Mouse (Mus musculus) cerebellum, adult 11-12 months (tissue): ENCODE data around the gene Ipo5.
A peak's percentile ranks its signal among the peaks of the same experiment; 100 is the strongest.

Experiments used
- DNase-seq: peaks from one replicate; pipeline ENCODE4 v3.0.0; 2022

Gene Ipo5

DNA sequence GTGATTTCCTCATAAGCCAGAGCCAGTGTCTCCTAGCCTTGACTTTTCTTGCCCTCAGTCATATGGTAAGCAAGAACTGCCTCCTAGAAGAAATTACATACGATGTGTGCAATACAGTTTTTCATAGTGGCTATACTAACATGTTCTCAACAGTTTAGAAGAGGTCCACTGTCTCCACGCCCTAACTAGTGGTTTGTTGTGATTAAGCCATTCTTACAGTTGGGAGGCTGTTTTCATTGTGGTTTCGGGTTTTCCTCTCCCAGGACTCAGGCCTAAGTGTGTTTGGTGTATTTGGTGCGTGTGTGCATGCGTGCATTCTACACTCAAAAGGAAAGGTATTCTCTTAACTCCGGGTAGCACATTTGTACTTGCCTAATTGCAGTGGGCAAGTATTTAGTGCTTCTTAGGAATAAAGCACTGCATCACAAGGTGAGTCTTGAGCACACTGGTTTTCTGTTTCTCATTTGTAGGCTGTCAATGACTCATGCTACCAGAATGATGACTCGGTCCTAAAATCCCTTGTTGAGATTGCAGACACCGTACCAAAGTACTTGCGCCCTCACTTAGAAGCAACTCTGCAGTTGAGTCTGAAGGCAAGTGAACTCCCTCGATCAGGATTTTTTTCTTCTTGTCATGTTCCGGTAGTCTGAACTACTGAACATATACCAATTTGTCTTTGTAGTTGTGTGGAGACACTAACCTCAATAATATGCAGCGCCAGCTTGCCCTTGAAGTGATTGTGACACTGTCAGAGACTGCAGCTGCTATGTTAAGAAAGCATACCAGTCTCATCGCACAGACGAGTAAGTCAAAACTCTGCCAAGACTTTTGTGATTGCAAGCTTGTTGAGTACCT, 14.9 kb downstream of the Ipo5 start:
- no peak for DNase-seq

DNA sequence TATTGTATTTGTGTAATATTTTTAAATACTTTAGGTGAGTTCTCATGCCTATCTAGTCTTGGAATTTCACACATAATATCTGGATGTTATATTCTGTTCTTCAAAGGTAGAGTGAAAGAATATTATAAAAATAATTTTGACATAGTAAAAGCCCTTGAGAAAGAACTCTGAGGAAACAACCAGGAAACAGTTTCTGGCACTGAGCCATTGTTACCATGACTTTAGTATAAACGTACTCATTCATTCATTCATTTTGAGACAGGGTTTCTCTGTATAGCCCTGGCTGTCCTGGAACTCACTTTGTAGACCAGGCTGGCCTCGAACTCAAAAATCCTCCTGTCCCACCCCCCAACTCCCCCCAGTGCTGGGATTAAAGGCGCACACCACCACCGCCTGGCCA, 20.2 kb downstream of the Ipo5 start:
- DNase-seq, result no peak

DNA sequence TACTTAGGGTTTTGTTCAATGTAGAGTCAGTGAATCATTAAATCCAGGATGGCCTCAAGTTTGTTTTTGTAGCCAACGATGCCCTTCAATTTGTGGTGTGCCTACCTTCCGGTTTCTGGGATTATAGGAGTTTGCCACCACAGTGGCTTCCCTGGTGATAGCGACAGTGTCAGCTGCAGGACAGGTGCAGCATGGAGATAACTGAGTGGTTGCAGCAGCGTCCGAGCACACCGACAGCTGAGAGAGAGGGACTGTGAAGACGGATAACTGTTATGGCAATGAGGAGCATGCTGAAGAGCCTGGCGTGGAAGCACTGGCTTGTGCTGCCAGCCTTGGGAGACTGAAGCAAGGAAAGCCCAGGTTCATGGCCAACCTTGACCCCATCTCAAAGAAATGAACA, 22.6 kb downstream of the Ipo5 start:
- no peak for DNase-seq

DNA sequence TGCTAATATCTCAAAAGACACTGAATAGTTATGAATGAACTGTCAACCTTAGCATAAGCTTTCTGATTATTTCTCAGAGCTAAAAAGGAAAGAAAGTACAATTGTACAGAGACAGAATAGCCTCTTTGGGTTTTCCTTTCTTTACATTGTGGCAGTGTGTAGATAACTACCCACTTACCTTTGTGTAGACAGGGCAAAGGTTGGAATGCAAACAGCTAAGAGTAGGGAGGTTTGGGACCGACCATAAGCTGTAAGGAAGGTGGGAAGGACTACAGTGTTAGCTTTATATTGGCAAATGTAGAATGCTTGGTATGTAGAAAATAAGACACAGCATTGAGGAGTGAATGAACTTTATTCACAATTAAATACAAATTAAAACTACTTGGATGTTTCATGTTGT, 26.1 kb downstream of the Ipo5 start:
- DNase-seq, result no peak

DNA sequence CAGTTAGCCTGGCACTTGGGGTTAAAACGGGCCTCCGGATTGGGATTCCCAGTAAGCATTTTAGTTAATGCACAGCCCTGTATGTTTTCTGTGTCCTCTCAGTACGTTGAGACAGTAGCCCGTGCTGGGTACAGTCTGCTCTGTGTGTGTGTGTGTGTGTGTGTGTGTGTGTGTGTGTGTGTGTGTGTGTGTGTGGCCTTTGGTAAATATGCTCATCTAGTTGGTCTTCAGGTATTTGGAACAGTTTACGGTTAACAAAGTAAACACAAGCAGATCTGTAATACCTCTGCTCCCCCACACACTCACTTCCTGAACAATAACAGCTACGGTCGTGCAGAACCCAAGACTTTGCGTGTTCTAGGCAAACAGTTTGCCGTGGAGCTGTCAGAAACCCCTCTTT, 31.8 kb downstream of the Ipo5 start:
- no peak for DNase-seq

DNA sequence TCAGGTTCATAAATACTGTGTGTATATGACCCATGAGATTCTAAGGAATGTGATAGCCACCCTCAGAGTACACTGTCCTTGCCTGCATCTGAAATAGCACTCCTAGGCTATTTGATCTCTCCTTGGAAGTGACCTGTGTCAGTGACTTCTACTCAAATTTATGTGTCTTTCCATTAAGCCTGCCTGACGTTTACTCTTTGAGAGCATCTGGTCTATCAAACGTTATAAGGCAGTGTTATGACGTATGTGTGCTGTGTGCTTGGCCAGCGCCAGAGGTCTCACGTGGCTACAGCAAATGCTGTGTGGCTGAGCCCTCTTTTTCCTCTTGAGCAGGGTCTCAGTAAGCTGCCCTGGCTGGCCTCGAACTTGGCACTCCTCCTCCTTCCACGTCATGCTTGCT, 34.1 kb downstream of the Ipo5 start:
- no peak for DNase-seq

DNA sequence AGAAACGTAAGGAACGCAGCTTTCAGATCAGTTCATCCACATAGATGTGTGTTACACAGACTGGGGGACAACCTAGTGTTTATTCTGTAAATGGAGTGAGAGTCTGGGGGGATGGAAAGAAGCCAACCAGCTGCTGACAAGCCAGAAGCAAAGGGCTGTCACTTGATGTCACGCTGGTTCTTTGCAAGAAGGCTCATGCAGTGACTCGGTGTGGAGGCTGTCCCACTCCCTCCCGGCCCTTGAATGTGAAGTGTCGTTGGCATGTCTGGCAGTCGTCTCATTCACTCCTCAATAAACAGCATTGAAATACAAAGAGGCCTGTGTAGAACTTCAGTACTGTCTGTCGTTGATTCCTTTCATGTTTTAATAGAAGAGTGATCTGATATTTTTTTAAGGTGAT, 36.1 kb downstream of the Ipo5 start:
- DNase-seq, result no peak

DNA sequence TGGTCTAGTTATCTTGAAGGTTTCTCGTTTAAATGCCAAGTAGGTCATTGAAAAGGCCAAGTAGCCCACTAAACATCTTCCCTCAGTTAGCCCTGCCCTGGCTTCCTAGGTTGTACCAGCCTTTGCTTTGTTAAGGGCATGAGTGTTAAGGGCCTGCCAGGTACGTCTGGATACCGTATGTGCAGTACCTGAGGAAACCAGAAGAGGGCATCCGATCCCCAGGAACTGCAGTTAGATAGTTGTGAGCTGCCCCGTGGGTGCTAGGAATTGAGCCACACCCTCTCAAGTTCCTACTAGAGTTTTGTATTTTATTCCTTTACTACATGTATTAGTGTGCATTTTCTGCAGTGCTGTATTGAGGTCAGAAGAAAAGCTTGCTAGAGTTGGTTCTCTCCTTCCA, 38.0 kb downstream of the Ipo5 start:
- DNase-seq, result no peak

DNA sequence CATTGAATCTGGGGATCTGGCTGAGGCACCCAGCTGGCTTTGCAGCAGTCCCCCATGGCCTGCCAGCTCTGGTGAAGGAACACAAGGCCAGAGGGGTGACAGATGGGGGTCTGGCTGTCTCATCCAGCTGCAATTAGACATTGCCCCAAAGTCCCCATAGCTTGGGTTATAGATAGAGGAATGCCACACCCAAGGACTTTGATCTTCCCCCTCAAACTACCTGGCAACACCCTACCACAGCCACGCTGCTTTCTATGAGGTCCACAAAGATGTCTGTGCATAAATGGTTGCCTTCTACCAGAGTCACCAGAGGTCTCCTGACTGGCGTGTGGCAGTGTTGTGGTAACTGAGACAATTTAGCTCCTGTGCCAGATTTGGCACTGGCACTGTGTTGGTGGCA, 39.0 kb downstream of the Ipo5 start:
- no peak for DNase-seq

DNA sequence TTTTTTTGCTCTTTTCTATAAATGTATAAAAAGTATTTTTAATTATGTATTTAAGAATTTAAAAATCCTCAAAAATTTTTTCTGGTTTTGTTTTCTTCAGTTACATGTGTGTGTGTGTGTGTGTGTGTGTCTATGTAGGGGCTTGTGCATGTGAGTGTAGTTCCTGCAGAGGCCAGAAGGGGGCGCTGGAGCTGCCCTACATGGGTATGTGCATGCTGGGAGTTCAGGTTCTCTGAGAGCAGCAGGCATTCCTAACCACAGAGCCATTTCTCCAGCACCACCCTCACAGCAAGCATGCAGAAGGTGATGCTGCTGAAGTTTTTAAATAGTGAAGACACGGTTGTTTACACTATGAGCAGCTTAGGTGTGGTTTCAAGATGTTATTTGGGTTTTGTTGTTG, 41.4 kb downstream of the Ipo5 start:
- DNase-seq, result no peak

DNA sequence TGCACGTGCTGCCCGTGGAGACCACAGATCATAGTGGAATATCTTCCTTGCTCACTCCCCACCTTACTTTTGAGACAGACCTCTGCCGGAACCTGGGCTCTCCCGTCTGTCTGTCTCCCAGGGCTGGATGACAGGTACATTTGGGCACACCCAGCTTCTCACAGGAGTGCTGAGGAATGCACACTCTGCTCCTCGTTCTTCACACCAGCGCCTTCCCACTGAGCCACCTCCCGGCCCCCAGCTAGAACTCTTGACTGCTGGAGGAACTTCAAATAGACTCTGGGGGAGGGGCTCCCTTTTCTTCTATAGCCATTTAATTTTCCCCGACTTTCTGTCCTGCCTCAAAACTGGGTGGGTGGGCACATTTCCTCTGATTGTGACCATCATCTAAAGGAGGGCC, 49.5 kb downstream of the Ipo5 start:
- DNase-seq, result no peak

DNA sequence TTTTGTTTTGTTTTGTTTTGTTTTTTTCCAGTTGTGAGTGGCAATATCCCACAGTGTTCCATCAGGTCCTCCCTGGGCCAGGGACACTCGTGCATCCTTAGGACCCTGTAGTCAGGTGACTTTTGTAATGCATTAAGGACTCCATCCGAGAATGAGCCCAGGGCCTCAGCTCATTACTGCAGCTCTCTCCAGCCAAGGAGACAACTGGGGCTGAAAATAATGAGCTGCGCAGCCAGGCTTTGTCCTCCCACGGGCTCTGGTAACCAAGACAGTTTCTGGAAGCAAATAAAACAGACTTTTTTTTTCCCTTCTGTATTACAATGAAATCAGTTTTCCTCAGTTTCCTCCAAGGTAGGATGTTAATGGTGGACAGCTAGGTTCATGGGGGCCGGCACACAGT, 50.0 kb downstream of the Ipo5 start:
- DNase-seq, result no peak

DNA sequence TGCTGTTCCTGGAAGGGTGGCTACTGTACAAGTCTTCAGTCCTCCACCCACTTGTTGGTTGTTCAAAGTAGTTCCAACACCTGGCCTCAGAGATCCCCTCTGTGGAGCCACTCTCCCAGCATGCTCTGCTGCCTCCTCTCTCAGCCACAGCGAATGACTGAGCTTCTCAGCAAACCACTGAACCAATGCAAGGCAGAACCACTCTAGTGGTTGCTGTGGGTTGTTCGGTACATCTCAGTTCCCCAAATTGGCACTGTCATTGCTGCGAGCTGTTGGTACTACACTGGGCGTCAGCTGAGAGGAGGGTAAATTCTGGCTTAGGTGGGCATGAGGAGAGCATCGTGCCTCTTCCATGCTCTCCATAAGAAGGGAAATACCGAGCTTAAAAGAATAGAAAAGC, 56.0 kb downstream of the Ipo5 start:
- DNase-seq, result no peak

DNA sequence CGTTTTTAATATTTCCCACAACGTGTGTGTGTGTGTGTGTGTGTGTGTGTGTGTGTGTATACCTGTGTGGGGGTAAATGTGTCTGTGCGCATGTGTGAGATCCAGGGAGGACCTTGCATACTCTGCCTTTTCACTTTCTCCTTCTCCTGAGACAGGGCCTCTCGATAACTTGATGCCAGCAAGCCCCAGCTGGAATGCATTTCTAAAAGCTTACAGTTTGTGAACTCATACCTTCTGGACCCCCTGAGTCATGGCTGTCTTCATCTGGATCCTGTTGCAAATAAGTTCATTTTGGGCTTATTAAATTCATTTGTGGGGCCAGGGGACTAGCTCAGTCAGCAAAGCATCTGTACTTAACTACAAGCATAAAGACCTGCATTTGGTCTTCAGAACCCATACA, 57.7 kb downstream of the Ipo5 start:
- no peak for DNase-seq

DNA sequence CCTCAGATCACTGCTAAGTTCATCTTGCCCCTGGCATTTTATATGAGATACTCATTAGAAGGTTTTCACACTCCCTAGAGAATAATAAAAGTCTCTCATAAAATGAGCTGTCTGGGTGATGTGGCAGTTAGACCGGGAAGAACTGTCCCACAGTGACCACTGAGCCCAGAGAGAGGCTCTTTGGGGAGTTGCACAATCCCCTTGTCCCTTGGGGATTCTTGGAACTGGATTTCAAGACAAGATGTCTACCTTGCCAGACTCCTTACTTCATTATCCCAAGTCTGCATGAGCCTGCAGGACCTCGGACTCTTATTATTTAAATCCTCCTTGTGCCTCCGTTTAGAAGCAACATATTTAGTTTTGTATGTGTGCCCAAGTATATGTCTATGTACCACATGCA, 58.6 kb downstream of the Ipo5 start:
- no peak for DNase-seq

DNA sequence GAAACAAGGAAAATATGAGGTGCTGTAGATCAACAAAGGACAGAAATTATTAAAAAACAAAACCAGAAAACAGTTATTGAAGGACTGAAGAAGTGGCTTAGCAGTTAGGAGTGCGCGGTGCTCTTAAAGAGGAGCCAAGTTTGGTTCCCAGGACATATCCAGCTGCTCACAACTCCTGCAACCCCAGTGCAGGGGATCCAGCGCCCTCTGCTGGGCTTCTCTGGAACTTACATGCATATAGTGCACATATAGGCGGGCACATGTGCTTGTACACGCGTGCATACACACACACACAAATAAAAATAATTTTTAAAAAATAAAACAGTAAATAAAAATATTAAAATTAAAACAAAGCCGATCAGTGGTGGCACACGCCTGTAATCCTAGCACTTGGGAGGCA, 59.6 kb downstream of the Ipo5 start:
- DNase-seq, result no peak

DNA sequence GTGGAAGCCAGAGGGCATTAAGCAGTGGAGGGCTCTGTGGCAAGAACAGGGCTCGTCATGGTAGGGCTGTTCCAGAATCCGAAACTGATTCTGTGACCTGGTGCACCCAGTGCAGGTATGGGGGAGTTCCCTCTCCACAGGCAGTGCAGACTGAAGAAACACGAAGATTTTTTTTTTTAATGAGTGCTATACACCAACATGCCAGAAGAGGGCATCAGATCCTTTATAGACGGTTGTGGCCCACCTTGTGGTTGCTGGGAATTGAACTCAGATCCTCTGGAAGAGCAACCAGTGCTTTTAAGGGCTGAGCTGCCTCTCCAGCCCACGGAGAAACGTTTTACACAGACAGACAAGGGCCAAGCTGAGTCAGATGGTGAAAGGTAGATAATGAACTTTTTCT, 60.3 kb downstream of the Ipo5 start:
- DNase-seq, result no peak

DNA sequence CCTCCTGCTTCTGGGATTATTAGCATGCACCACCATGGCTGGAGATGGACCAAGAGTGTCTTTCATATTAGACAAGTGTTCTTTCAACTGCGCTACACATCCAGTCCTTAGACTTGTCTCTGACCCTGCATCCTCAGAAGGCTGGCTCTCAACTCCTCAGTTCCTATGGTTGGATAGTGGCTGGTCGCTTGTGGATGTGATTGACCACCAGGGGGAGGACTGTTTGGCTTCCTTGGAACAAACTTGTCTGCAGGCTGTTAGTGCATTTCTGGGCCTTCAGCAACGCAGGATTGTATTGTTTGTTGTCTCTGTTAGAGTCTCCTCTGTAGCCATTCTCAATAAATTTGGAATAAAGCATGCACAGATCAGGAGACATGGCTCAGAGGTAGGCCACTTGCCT, 68.5 kb downstream of the Ipo5 start:
- DNase-seq, result peak; percentile 7

DNA sequence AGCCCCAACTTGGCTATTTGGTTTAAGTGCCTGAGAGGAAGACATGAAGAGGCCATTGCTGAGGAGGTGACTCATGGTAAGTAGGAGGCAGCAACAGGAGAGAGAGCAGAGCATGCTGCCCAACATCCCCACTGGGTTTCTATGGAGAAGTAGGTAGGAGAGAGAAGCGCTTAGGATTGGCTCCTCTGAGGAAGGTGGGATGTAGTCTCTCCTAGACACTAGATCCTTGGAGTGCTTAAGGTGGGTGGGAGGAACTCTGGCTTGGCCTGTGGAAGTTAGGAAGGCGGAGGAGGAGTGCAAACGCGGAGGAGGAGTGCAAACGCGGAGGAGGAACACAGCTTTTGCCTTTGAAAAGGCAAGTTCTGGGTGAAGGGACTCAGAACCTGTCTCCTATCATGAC, 78.1 kb downstream of the Ipo5 start:
- DNase-seq, result no peak
